Mouse (Mus musculus): Measurements from ENCODE around the gene E2f3. TPM values are rescaled to one million over a fixed set of nuclear protein-coding genes. Genes with fewer than 3 reads are reported as not detected.

E2f3 gene
- total RNA-seq, 2 experiments from 2014 or later: 24.2 to 25.6 TPM

GRCm38 (mm10) chr13:29982400-29982799 is 3.5 kb downstream of the E2f3 start:
- DNase-seq (ENCODE audit: extremely low spot score in 1 of 2, low spot score in 1 of 2): no peak

DNA sequence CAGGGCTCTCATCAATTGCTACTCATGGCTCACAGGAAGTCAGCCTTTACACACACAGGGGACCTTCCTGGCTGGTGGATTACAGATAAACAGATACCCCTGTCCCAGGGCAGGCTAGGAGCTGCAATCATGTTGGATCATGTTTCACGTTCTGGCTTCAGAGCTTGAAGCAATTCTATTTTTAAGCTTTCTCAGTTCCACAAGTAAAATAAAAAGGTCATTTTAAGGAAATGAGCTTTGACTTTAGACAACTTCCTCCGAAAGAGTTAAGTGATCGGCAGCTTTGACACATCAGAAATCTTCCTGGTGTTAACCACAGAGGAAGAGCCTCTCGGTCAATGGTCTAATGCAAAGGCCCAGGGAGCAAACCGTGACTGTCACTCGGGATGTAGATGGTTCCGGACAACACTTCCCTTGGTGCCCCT is 6.7 kb downstream of the E2f3 start:
- no peak for DNase-seq (ENCODE audit: extremely low spot score in 1 of 2, low spot score in 1 of 2)

GRCm38 (mm10) chr13:29977358-29977757 is 8.5 kb downstream of the E2f3 start:
- DNase-seq (ENCODE audit: extremely low spot score in 1 of 2, low spot score in 1 of 2): no peak

DNA sequence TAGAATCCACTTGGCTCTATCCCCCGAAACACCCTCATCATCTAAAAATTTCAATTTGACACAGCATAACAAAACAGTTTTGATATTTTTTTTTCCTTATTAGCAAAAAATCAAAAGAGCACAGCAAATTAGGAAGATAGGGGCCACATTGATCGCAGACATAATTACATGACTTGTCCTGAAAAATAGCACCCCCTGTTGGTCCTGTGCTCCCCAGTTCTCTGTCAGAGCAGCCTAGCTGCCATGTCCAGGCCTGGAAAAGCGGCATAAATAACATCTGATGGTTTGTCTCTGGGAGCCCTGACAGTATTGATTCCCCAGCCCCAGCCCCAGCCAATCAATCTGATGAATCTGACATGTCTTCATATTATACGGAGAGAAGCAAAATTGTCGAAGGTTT is 11.8 kb downstream of the E2f3 start:
- DNase-seq (ENCODE audit: extremely low spot score in 1 of 2, low spot score in 1 of 2): no peak

DNA sequence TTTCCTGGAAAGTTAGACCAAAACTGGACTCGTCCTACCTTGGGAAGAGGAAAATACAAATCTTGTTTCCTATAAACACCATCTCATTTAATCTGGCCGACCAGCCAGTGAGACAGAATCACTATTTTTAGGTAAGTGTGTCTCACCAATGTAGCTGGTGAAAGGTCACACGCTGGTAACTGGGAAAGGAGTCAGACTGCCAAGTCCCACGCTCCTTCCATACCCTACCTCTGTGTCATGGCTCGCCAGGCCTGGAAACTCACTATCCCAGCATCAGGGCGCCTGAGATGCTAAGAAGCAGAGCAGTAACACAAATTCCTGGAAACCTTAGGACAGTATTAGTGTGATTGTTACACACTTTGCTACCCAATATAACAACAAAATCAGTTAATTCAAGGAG is 12.3 kb downstream of the E2f3 start:
- DNase-seq (ENCODE audit: extremely low spot score in 1 of 2, low spot score in 1 of 2): no peak

GRCm38 (mm10) chr13:29970333-29970732 is 15.5 kb downstream of the E2f3 start:
- DNase-seq (ENCODE audit: extremely low spot score in 1 of 2, low spot score in 1 of 2): no peak

DNA sequence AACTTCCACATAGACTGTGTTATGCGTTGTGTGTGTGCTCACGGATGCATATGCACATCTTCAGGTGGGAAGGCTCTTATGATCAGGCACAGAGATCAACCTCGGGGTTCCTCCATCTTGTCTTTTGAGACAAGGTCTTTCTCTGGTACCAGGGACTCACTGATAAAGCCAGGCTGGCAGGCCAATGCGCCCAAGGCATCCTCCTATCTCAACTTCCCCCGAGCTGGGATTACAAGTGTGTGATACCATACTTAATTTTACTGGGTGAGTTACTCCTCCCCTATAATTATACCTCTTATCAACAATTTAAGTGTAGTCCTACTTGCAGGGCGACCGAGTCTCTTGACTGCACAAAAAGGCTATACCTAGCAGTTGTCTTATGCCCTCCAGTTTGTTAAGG is 17.2 kb downstream of the E2f3 start:
- no peak for DNase-seq (ENCODE audit: extremely low spot score in 1 of 2, low spot score in 1 of 2)

- no peak for DNase-seq (ENCODE audit: extremely low spot score in 1 of 2, low spot score in 1 of 2)
These were observed 18.5 kb downstream of the E2f3 start for GRCm38 (mm10) chr13:29967367-29967766.

DNA sequence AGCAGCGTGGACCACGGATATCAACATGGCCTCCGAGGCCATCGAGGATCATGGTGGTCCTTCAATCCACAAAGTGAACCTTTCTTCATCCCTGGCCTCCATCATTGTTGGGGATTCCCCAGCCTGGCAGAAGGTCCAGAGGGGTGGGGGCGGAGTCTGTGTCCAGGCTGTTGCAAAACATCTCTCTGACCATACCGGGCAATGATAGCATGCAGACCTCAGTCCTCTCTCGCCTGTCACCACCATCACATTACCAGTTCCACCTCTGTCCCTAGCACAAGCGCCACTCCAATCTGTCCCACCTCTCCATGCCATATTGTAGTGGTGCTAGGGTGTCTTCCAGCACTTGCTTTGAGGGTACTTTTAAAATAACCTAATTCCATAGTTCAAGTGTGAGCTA is 18.9 kb downstream of the E2f3 start:
- no peak for DNase-seq (ENCODE audit: extremely low spot score in 1 of 2, low spot score in 1 of 2)

DNA sequence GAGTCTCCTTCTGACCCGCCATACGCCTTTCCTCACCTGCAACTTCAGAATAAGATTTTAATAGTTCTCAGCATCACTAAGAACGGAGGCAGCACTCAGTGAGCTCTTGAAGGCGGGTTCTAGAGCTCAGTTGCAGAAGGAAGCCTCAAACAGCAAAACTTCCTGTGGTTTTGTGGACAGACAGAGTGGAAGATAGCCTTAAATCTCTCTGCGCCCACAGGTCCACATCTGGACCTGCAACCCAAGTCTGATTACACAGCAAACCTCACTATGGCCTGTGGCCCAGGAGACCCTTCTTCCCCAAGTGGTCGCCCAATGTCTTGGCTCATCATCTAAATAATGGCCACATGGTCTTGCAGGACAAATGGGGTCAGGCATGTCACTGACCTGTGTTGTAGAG is 21.8 kb downstream of the E2f3 start:
- no peak for DNase-seq (ENCODE audit: extremely low spot score in 1 of 2, low spot score in 1 of 2)

DNA sequence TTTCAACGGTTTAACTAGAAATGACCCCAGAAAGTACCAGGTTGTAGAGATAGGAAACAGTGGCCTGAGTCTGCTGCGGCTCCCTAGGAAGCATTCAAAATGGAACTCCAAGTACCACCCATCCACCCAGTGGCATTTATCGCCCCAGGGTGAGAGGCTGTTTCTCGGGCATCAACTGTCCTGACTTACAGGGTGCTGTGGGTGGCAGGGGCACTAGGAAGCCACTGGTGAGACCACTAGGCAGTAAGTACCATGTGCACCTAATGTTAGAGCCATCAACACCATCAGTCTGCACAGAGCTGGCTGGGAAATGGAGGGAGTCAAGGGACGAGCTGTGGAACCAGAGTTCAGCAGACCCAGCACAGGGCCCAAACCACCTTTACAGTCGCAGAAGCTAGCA is 25.4 kb downstream of the E2f3 start:
- no peak for DNase-seq (ENCODE audit: extremely low spot score in 1 of 2, low spot score in 1 of 2)

- DNase-seq (ENCODE audit: extremely low spot score in 1 of 2, low spot score in 1 of 2): no peak
These were observed 28.1 kb downstream of the E2f3 start for GRCm38 (mm10) chr13:29957731-29958254.

GRCm38 (mm10) chr13:29956821-29957421 is 28.9 kb downstream of the E2f3 start:
- DNase-seq (ENCODE audit: extremely low spot score in 1 of 2, low spot score in 1 of 2): no peak

DNA sequence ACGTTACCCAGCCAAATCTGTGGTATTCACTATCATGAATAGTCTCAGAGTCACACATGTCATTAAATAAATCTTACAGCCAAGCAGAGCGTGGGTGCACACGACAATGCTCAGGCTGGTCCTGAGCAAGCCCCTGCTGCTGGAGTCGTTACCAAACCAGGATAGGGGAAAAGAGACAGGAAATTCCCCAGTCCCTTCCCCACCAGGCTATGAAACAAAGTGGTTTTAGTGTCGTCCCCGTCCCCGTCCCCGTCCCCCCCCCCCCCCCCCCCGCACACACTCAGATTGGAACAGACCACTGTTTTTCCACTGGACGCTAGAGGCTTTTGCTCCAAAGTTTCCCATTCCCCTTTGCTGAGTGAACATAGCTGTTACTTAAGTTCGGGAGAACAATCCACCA is 30.6 kb downstream of the E2f3 start:
- no peak for DNase-seq (ENCODE audit: extremely low spot score in 1 of 2, low spot score in 1 of 2)

DNA sequence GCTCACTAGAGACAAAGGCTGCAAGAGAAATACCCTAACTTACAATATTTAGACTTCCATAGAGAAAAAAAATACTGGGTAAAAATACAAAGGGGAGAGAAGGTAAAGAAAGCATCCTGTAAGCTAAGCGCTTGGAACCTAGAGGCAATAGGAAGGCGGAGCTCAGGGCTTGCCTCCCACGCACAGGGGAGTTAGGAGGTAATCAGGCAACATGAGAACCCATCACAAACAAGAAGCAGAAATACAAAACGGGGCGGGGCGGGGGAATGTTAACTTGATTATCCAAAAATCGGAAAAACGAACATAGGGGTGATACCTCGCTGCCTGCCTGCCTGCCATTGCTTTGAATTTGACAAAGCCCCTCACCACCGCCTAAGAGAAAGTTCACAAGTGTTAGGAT is 31.1 kb downstream of the E2f3 start:
- no peak for DNase-seq (ENCODE audit: extremely low spot score in 1 of 2, low spot score in 1 of 2)

DNA sequence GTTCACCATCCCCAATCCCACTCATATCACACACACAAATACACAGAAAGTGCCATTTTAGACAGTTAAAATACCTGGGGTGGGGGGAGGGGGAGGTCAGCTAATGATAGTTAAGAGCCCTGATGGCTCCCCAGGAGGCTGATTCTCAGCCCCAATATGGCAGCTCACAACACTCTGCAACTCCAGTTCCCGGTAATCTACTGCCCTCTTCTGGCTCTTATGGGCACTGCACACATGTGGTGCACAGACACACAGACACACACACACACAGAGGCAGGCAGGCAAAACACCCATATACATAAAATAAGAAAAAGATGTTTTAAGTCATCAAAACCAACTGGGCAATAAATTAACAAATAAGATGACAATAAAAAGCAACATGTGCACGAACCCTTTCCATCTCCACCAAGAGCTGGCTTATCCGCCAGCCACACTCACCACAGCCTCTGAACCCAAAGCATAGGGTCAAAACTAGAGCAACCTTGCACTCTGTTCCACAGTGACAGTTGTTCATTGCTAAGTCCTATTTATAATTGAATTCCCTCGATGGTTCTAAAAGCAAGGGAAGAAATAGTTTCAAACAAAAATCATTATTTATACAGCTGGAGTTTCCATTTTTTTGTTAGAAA is 32.3 kb downstream of the E2f3 start:
- DNase-seq (ENCODE audit: extremely low spot score in 1 of 2, low spot score in 1 of 2): no peak

DNA sequence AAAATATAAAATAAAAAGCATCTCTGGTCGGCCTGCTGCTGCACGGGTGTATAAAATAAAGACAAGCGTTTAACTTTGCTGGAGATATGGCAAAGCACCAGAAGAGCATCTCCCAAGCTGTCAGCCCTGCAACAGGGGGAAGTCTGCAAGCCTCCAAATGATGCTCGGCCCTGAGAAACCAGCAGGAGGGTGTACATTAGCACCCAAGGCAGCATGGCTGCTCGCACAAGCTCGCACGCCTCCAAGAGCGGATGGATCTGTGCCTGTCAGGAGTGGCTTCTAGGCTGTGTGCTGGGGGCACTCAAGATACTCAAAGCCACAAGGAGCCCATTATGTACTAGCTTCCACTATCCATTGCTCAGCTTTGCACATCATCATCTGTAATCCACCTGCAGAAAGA is 39.8 kb downstream of the E2f3 start:
- DNase-seq (ENCODE audit: extremely low spot score in 1 of 2, low spot score in 1 of 2): no peak

GRCm38 (mm10) chr13:29944915-29945570 is 40.8 kb downstream of the E2f3 start:
- no peak for DNase-seq (ENCODE audit: extremely low spot score in 1 of 2, low spot score in 1 of 2)

DNA sequence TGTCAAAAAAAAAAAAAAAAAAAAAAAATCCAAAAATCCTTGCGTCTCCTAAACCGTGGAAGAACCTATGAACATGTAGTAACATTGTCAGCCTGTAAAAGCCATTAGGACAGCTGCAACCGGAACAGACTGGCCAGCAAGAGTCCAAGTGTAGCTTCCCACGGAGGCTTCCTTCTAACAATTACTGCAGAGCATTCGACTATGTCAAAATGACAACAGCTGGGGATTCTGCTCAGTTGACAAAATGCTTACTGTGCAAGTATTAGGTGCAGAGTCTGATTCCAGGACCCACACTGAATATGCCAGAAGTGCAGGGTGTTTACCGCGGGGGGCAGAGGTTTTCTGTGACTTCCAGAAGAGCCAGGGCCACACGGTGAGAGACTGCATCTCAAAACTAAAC is 41.4 kb downstream of the E2f3 start:
- DNase-seq (ENCODE audit: extremely low spot score in 1 of 2, low spot score in 1 of 2): no peak

GRCm38 (mm10) chr13:29943541-29944039 is 42.3 kb downstream of the E2f3 start:
- DNase-seq (ENCODE audit: extremely low spot score in 1 of 2, low spot score in 1 of 2): no peak

- no peak for DNase-seq (ENCODE audit: extremely low spot score in 1 of 2, low spot score in 1 of 2)
These were observed 45.8 kb downstream of the E2f3 start for GRCm38 (mm10) chr13:29940071-29940470.

- DNase-seq (ENCODE audit: extremely low spot score in 1 of 2, low spot score in 1 of 2): no peak
These were observed 46.5 kb downstream of the E2f3 start for GRCm38 (mm10) chr13:29939399-29939798.
